Mouse (Mus musculus) cortical plate, adult 2 months (tissue): ENCODE data around the gene a. TPM values are rescaled to one million over a fixed set of nuclear protein-coding genes. Genes with fewer than 3 reads are reported as not detected.
A peak's percentile ranks its signal among the peaks of the same experiment; 100 is the strongest.

Experiments
- H3K27ac ChIP-seq: fragments of 200-500 bp; 2 replicates; pipeline ENCODE4 v1.5.1; 2012; ENCODE audit warnings: low read length, control low read depth, inconsistent platforms; ENCODE audit not compliant: insufficient read depth
- H3K4me1 ChIP-seq: fragments of 200-500 bp; 2 replicates; pipeline ENCODE4 v1.6.1; 2011; ENCODE audit warnings: low read length; ENCODE audit not compliant: control insufficient read depth, insufficient read depth
- H3K4me3 ChIP-seq: fragments of 200-500 bp; 2 replicates; pipeline ENCODE4 v1.5.1; 2011; ENCODE audit warnings: mild to moderate bottlenecking, low read length, control low read depth; ENCODE audit not compliant: insufficient read depth
- CTCF ChIP-seq: fragments of 200-500 bp; IDR thresholded peaks from 2 replicates; pipeline ENCODE4 v1.5.1; 2011; ENCODE audit warnings: mild to moderate bottlenecking, control low read depth, low read length; ENCODE audit not compliant: insufficient read depth; ENCODE audit errors: extremely low read depth
- POLR2A ChIP-seq: fragments of 200-500 bp; IDR thresholded peaks from 2 replicates; pipeline ENCODE4 v1.6.1; 2011; ENCODE audit warnings: mild to moderate bottlenecking, low read length, control low read depth; ENCODE audit not compliant: insufficient read depth; ENCODE audit errors: extremely low read depth
- polyA plus RNA-seq: library from polyadenylated mRNA; depleted of rRNA; stranded (reverse); fragments of >200 nt; gene quantifications from 2 replicates; pipeline ENCODE4 v1.2.3, GENCODE M21; 2012

a gene
- polyA plus RNA-seq, 1 experiment = 0.54 TPM

DNA sequence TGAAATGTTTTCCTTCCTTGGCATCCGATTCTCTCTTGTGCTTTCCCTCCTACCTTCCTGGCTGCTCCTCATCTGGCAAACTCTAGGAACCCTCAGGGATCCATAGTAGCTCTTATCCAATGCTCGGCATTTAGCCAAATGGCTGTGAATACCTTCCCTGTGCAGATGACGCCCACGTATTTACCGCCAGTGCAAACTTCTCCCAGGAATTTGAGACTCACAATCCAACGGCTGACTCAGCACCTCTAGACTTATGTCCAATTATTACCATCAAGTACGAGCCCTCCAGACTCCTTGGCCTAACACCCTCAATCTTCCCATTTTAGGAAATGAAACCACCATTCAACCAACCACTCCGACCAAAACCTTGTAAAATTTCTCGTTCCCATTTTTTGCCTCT, 279.8 kb downstream of the a start:
- H3K4me1 ChIP-seq = peaks cover 4% of the 10 kb centered on the region; the same call in 1 of the 2 replicates
- TF ChIP-seq CTCF (no peak), POLR2A (no peak)
- H3K27ac ChIP-seq = no peak overlapping the region
- no peak overlapping the region for H3K4me3 ChIP-seq

DNA sequence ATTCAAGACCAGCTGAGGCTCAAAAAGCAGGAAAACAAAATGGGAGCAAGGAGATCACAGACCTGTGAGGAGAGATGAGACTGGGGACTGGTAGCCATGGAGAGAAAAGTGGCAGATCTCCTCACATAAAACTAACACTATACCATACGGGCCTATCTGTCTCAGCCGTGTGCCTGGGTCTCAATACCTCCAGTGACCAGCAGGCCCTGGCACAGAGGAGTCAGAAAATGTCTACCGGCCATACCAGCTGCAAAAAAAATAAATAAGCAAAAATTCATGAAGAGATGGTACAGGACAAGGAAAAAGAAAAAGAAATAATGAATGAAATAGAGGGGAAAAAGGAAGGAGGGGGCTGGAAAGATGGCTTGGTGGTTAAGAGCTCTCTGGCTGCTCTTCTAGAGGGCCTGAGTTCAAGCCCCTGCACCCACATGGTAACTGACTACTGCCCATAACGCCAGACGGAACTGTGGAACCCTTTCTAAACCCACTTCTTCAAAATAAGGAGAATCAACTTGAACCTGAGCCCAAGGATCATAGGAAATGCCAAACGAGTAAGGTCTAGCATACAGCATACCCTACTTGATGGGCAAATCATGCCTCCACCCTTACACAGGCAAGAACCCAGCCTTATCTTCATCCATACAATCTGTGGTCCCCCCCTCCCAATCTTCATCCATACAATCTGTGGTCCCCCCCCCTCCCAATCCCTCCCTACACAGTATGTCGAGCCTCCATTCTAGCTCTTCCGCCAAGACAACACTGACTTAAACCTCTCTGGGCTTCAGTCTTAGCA, 281.3 kb downstream of the a start:
- H3K4me1 ChIP-seq = peaks cover 4% of the 10 kb centered on the region; the same call in 1 of the 2 replicates
- no peak overlapping the region for H3K4me3 ChIP-seq
- no peak overlapping the region for H3K27ac ChIP-seq
- TF ChIP-seq CTCF (no peak), POLR2A (no peak)

DNA sequence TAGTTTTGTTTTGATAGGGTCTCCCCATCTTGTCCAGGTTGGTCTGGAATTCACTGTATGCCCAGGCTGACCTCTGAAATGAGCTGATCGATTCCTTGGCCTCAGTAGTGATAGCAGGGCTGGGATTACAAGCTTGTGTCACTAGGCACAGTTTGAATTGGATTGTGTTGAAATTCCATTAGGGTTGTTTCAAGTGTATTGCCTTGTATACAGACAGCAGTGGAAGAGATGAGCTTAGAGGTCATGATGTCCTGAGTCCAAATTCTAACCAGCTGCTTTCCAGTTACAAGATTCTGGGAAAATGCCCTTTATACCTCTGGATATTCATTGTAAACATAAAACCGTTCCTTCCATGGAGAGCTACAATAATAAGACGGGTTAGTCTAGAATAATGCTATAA, 282.1 kb downstream of the a start:
- Histone ChIP-seq H3K27ac (no peak overlapping the region), H3K4me3 (peak overlapping the region; percentile 42; the same call in 1 of the 2 replicates), H3K4me1 (peaks cover 4% of the 10 kb centered on the region; the same call in 1 of the 2 replicates)
- TF ChIP-seq CTCF = no peak
- no peak for TF ChIP-seq POLR2A

DNA sequence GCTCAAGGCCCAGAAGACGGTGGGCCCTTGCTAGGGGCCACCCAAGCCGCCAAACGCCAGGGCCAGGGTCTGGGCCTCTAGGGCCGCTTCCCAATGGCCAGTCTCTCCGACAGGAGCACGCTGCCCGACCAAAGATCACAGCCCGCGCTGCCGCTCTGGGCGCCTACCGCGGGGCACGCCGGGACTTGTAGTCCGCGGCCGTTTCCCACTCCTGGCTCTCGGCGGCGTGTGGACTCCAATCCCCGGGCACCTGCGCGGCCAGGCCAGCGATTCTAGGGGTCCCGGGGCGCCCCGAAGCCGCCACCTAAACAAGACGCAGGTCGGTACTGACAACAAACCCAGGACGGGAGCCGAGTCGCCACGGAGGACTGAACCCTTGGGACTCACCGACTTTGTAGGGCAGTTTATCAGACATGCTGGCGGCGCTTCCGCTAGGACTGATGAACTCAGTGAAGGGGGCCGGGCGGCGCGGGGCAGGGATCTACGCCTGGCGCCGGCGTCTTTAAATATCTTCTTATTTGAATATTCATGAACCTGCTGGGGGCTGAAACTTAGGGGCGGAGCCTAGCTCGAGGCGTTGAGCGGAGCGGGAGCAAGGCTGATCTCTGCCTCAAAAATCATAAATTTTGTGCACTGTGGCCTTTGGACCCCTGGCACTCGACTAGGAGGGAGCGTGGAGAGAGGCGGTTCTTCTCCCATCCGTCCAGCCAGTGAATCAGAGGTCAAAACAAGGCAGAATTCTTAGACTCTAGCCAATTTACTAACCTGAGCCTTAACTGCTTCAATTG, 283.0 kb downstream of the a start, which contains the start of gene Ahcy:
TSS of gene Ahcy (minus strand) at position 520 of the 788 bp plus-strand sequence.
- H3K27ac ChIP-seq = peak within 1 kb of the TSS; percentile 52
- TF ChIP-seq POLR2A (peak; percentile 67), CTCF (no peak)
- H3K4me3 ChIP-seq = peak within 1 kb of the TSS; percentile 42
- H3K4me1 ChIP-seq = peaks cover 4% of the 10 kb centered on the region; the same call in 1 of the 2 replicates

DNA sequence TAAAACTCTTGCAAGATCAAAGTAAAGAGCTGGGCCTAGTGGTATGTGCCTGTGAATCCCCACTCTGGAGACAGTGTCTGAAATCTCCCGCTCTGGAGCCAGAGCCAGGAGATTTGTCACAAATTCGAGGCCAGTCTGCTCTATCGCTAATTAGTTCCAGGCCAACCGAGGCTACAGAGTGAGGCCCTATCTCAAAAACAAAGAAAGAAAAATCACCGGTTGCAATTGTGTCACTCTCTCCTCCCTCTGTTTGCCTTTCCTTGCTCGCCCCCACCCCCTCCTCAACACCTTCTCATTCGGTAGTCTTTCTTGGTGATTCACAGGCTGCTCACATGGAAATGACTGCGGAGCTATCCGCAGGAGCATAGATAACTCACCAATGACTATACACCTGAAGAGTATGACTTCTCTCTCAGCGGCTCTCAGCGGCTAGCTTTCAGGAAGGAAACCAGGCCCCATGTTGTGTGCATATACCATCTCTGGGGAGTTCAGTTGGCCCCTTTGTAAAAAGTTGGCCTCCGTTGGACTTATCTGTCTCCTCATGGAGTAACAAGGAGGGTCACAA, 283.6 kb downstream of the a start:
- H3K4me1 ChIP-seq = peaks cover 4% of the 10 kb centered on the region; the same call in 1 of the 2 replicates
- peak overlapping the region; percentile 42 for H3K4me3 ChIP-seq
- H3K27ac ChIP-seq = peak overlapping the region; percentile 52; the same call in 1 of the 2 replicates
- TF ChIP-seq CTCF (no peak), POLR2A (no peak)

DNA sequence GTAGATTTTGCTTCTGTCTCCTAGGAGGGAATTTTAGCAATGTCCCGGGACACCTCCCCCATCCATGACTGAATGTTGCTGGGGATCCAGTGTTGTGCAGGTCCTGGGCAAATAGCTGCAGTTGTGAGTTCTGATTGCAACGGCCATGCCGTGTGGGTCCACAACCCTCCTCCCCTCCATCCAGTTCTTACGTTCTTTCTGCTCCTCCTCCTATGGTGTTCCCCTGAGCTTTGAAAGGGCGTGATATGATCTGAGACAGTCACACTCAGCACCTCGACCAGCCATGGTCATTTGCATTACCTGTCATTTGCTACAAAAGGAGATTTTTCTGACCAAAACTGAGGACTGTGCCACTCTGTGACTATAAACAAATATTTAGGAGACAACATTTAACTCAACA, 284.4 kb downstream of the a start:
- Histone ChIP-seq H3K4me1 (peaks cover 4% of the 10 kb centered on the region; the same call in 1 of the 2 replicates), H3K4me3 (no peak overlapping the region; the same call in 1 of the 2 replicates), H3K27ac (no peak overlapping the region)
- TF ChIP-seq POLR2A (no peak), CTCF (no peak)

DNA sequence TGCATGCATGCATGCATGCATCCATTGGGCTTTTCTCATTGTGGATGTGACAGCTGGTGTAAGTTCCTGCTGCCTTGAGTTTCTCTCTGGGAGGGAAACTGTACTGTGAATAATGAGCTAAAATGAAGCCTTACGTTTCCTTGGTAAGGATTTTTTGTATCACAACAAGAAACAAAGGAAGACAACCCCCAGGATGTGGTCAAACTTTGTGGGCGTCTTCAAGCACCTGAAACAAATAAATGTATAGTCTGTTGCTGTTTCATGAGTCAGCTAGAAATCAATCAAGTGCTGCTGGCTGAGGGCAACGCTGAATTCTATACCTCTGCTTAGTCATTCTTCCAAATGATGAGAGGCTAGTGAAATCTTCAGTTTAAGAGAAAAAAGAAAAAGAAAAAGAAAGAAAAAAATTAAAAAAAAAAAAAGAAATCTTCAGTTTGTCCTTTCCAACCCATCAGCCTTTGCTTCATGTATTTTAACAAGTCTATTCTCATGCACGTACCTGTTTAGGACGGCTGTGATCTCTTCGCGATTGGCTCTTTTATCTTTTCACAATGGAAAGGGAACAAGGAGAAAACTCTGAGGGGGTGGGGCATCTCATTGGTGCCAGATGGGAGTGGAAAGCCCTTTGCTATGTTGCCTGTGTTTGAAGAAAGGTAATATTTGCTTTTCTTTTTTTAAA, 288.4 kb downstream of the a start:
- TF ChIP-seq CTCF (no peak), POLR2A (no peak)
- H3K27ac ChIP-seq = no peak overlapping the region
- peaks cover 4% of the 10 kb centered on the region; the same call in 1 of the 2 replicates for H3K4me1 ChIP-seq
- H3K4me3 ChIP-seq = no peak overlapping the region

DNA sequence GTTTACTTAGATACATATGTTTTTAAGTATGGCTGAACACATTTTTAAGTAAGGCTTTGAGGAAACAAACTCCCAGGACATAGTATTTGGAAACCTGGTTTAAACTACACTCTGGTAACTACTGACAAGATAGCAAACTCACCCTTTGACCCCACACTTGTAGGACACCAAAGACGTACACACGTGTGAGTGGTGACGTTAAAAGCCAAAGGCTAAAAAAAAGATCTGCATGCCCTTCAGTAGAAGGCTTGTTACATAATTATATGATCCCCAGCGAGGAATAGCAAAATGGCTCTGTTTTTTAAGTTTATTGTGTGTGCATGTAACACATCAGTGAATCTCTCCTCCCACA, 289.0 kb downstream of the a start:
- Histone ChIP-seq H3K4me3 (no peak overlapping the region), H3K27ac (no peak overlapping the region), H3K4me1 (peaks cover 2% of the 10 kb centered on the region; the same call in 1 of the 2 replicates)
- TF ChIP-seq POLR2A (no peak), CTCF (no peak)

DNA sequence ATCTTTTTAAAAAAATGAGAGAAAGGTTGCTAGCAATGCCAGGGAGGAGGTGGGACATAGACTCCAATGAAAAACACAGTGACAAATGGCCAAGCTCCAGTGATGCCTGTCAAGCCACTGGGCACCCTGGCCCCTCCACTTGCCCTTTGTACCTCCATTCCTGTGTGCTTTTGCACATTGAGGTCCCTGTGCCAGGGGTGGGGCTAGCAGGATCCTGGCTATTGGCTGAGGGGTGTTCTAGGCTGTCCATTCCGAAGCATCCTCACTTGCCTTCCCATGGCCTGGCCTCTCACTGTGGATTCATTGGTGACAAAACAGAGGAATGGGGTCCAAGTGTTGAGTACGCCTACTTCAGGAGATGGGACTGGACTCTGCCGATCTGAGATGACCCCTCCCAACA, 289.9 kb downstream of the a start:
- TF ChIP-seq POLR2A = no peak
- no peak for TF ChIP-seq CTCF
- H3K27ac ChIP-seq = no peak overlapping the region
- no peak overlapping the region for H3K4me3 ChIP-seq
- H3K4me1 ChIP-seq = no peaks in the 10 kb centered on the region
